Mouse (Mus musculus) stomach, embryonic 16.5 days (tissue): ENCODE data around the gene Fasl. TPM values are rescaled to one million over a fixed set of nuclear protein-coding genes. Genes with fewer than 3 reads are reported as not detected.

Experiments
- ATAC-seq: fragments of 200-750 bp; cut with Nextera tagmentation; 2 replicates; pipeline ENCODE4 v1.8.0; 2017; ENCODE audit warnings: moderate number of reproducible peaks, moderate TSS enrichment; ENCODE audit not compliant: insufficient read depth, low FRiP score
- H3K27ac ChIP-seq: fragments of 300-500 bp; sonication (generic); 2 replicates; pipeline ENCODE4 v1.5.1; 2014; ENCODE audit warnings: low read length
- H3K27me3 ChIP-seq: fragments of 300-500 bp; sonication (generic); 2 replicates; pipeline ENCODE4 v1.6.1; 2014; ENCODE audit warnings: low read length, control low read depth, mixed read lengths; ENCODE audit not compliant: control insufficient read depth, insufficient read depth
- H3K36me3 ChIP-seq: fragments of 300-500 bp; sonication (generic); 2 replicates; pipeline ENCODE4 v1.6.1; 2014; ENCODE audit warnings: low read length; ENCODE audit not compliant: control insufficient read depth, insufficient read depth
- H3K4me1 ChIP-seq: fragments of 300-500 bp; sonication (generic); 2 replicates; pipeline ENCODE4 v1.6.1; 2014; ENCODE audit warnings: low read length, control low read depth, mixed read lengths; ENCODE audit not compliant: control insufficient read depth, insufficient read depth
- H3K4me2 ChIP-seq: fragments of 300-500 bp; sonication (generic); 2 replicates; pipeline ENCODE4 v1.6.1; 2014; ENCODE audit warnings: low read depth, low read length, mixed read lengths
- H3K4me3 ChIP-seq: fragments of 300-500 bp; sonication (generic); replicated peaks from 2 replicates; pipeline ENCODE4 v1.5.1; 2014; ENCODE audit warnings: mild to moderate bottlenecking, low read length
- H3K9ac ChIP-seq: fragments of 300-500 bp; sonication (generic); 2 replicates; pipeline ENCODE4 v1.6.1; 2014; ENCODE audit warnings: low read length
- H3K9me3 ChIP-seq: fragments of 300-500 bp; sonication (generic); replicated peaks from 2 replicates; pipeline ENCODE4 v1.6.1; 2016; ENCODE audit warnings: low read length, control low read depth; ENCODE audit not compliant: control insufficient read depth
- WGBS: fragments of 180-500 bp; shearing (Covaris S2); extraction: QIAGEN DNeasy Blood & Tissue Kit; methylation state at CpG from one replicate; pipeline ENCODE4 v1.1.7; 2014; 5-methylcytosine and 5-hydroxymethylcytosine counted together
- polyA plus RNA-seq: library from polyadenylated mRNA; unstranded; fragments of >200 nt; fragmentation: Nextera tagmentation; extraction: Ambion mirVana; gene quantifications from 2 replicates; pipeline ENCODE4 v1.2.1, GENCODE M21; 2015

Fasl gene
- polyA plus RNA-seq: not detected in 2 replicates

- H3K4me1 ChIP-seq: no peaks in the 10 kb centered on the region
- no peaks in the 10 kb centered on the region for H3K9me3 ChIP-seq
- no peak within 1 kb of the TSS for H3K27ac ChIP-seq
- WGBS: 79% methylated on average over 9 of the region's 9 CpGs
- no peaks in the 10 kb centered on the region for H3K27me3 ChIP-seq
- no peaks in the 10 kb centered on the region for H3K36me3 ChIP-seq
- H3K4me3 ChIP-seq: no peak within 1 kb of the TSS
- no peak within 1 kb of the TSS for H3K4me2 ChIP-seq
- H3K9ac ChIP-seq: no peak within 1 kb of the TSS
- ATAC-seq: no peak
Measured at GRCm38 (mm10) chr1:161788339-161788738, at the start of gene Fasl. Fasl (minus strand) TSS chr1:161788495.

DNA sequence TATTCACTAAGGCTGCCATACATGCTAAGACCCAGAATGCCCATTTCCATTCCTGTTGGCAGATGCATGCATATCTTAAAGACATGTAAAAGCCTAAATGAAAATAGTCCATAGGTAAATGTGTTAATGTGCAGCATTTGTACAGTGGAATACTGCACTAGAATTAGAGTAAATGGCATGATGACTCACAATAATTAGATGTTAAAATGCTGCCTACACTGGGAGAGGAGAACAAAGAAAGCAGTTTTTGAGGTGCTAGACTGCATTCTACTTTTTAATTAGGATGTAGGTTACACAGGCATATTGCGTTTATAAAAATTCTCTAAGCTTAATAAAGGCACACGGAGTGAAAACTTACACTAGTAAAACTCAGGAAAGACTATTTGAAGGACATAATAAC, 38.4 kb upstream of the Fasl start:
- Histone ChIP-seq H3K4me2 (no peak overlapping the region), H3K27me3 (no peaks in the 10 kb centered on the region), H3K4me3 (no peak overlapping the region), H3K9ac (no peak overlapping the region), H3K36me3 (peaks cover 7% of the 10 kb centered on the region; the same call in 1 of the 2 replicates), H3K4me1 (no peaks in the 10 kb centered on the region), H3K27ac (no peak overlapping the region), H3K9me3 (no peaks in the 10 kb centered on the region)
- no peak for ATAC-seq
- 97% methylated on average over 2 of the region's 2 CpGs for whole genome bisulfite sequencing

DNA sequence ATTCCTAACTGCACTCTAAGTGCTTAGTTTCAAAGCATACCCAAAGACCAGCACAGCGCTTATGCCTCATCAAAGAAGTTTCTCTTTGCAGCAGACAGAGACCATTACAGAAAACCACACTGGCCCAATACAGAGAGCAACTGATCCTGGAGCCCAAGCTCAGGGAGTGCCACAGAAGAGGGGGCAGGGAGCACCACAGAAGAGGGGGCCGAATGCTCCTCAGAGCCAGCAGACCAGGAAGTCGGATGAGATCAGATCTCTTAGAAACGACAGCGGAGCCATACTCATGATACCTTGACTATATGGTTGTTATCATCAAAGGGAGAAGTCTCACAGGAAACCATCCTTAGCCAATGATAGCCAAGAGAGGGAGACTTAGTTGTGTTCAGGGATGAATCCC, 21.1 kb upstream of the Fasl start:
- no peak overlapping the region for H3K27ac ChIP-seq
- H3K4me2 ChIP-seq: no peak overlapping the region
- WGBS: 73% methylated on average over 5 of the region's 5 CpGs
- H3K4me1 ChIP-seq: peaks cover 4% of the 10 kb centered on the region; the same call in 1 of the 2 replicates
- ATAC-seq: no peak
- no peaks in the 10 kb centered on the region for H3K36me3 ChIP-seq
- no peaks in the 10 kb centered on the region for H3K9me3 ChIP-seq
- no peak overlapping the region for H3K4me3 ChIP-seq
- H3K27me3 ChIP-seq: no peaks in the 10 kb centered on the region
- H3K9ac ChIP-seq: no peak overlapping the region

DNA sequence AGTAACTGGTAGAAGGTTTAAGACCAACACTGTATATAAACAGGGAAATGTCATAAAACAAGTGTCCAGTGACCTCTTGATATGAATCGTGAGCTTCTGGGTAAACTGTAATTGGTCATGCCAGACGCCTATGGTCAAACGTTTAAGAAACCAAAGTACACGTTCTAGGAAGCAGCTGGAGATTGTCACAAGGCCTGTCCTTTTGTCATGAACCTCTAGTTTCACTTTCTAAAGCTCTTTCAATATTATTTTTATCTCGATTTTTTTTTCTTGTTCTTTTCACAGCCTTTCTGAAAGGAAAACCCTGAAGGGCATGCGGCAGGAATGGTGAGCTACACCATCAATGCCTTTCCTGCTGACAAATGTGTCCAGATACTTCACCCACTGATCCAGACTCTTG, 20.7 kb upstream of the Fasl start:
- ATAC-seq: no peak
- Histone ChIP-seq H3K4me2 (no peak overlapping the region), H3K9me3 (no peaks in the 10 kb centered on the region), H3K9ac (no peak overlapping the region), H3K27me3 (no peaks in the 10 kb centered on the region), H3K36me3 (no peaks in the 10 kb centered on the region), H3K27ac (no peak overlapping the region), H3K4me1 (peaks cover 4% of the 10 kb centered on the region; the same call in 1 of the 2 replicates), H3K4me3 (no peak overlapping the region)
- 40% methylated on average over 6 of the region's 6 CpGs for WGBS

GRCm38 (mm10) chr1:161804541-161804971, 16.3 kb upstream of the Fasl start:
- Histone ChIP-seq H3K9me3 (no peaks in the 10 kb centered on the region), H3K4me1 (peaks cover 4% of the 10 kb centered on the region; the same call in 1 of the 2 replicates), H3K4me2 (no peak overlapping the region), H3K27me3 (no peaks in the 10 kb centered on the region), H3K27ac (no peak overlapping the region), H3K9ac (no peak overlapping the region), H3K4me3 (no peak overlapping the region), H3K36me3 (no peaks in the 10 kb centered on the region)
- WGBS: 77% methylated on average over 8 of the region's 8 CpGs
- ATAC-seq: no peak

DNA sequence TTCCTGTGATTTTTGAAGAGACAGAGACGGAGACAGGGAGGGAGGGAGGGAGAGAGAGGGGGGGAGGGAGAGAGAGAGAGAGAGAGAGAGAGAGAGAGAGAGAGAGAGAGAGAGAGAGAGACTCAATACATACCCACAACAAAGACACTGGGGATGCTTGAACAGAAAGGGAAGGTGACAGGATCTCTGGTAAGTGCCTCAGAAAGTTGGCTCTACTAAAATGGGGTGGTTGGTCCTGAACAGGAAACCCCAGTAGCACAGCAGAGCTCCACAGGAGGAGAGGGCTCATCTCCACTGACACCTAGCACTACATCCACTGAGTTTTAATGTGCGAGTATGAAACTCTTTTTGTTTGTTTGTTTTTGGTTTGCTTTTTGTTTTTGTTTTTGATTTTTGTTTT, 13.0 kb upstream of the Fasl start:
- Histone ChIP-seq H3K4me1 (no peaks in the 10 kb centered on the region), H3K9ac (no peak overlapping the region), H3K27ac (no peak overlapping the region), H3K36me3 (no peaks in the 10 kb centered on the region), H3K4me3 (no peak overlapping the region), H3K27me3 (no peaks in the 10 kb centered on the region), H3K9me3 (no peaks in the 10 kb centered on the region), H3K4me2 (no peak overlapping the region)
- 76% methylated on average over 2 of the region's 2 CpGs for WGBS
- ATAC-seq: no peak

- Histone ChIP-seq H3K4me3 (no peak overlapping the region), H3K4me1 (no peaks in the 10 kb centered on the region), H3K27me3 (no peaks in the 10 kb centered on the region), H3K9me3 (no peaks in the 10 kb centered on the region), H3K4me2 (no peak overlapping the region), H3K36me3 (no peaks in the 10 kb centered on the region), H3K27ac (no peak overlapping the region), H3K9ac (no peak overlapping the region)
- ATAC-seq: no peak
Measured at GRCm38 (mm10) chr1:161800256-161800655, 12.0 kb upstream of the Fasl start.

DNA sequence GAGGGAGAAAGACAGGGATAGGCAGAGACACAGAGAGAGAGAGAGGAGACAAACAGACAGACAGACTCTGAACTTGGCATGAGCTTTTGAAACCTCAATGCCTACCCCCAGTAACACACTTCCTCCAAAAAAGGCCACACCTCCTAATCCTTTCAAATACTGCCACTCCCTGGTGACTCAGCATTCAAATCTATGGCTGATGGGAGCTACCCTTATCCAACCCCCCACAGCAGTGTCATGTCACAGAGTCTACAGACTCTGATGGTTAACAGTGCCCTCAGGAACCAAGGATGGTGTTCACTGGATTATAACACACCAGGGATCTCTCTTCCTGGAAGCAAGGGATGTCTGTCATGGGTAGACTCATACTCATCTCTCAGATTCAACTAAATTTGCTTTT, 11.5 kb upstream of the Fasl start:
- Histone ChIP-seq H3K9ac (no peak overlapping the region), H3K4me2 (no peak overlapping the region), H3K9me3 (no peaks in the 10 kb centered on the region), H3K4me1 (no peaks in the 10 kb centered on the region), H3K36me3 (no peaks in the 10 kb centered on the region), H3K27me3 (no peaks in the 10 kb centered on the region), H3K4me3 (no peak overlapping the region), H3K27ac (no peak overlapping the region)
- ATAC-seq: no peak

DNA sequence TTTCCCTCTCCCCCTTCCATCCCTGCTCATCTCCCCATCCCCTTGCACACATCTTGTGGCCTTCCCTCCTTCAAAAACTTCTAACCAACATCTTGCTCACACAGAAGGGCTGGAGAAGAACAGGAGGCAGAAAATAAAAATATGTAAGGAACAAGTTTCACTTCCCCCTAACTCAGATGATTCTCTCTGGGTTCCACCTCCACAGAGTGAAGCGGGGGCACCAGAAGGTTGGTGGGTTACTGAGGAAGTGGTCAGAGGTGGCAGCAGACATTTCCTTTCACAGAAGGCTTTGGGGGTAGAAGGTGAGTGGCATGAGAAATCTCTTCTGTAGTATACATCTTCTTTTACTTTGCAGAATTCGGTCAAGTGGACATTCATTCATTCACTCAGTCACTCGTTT, 10.6 kb upstream of the Fasl start:
- H3K9me3 ChIP-seq: no peaks in the 10 kb centered on the region
- H3K27me3 ChIP-seq: no peaks in the 10 kb centered on the region
- no peaks in the 10 kb centered on the region for H3K36me3 ChIP-seq
- 90% methylated on average over 3 of the region's 3 CpGs for WGBS
- H3K27ac ChIP-seq: no peak overlapping the region
- no peak overlapping the region for H3K4me2 ChIP-seq
- H3K9ac ChIP-seq: no peak overlapping the region
- no peaks in the 10 kb centered on the region for H3K4me1 ChIP-seq
- H3K4me3 ChIP-seq: no peak overlapping the region
- no peak for ATAC-seq
